Mouse (Mus musculus): ENCODE data around the gene Prkg2.

DNA sequence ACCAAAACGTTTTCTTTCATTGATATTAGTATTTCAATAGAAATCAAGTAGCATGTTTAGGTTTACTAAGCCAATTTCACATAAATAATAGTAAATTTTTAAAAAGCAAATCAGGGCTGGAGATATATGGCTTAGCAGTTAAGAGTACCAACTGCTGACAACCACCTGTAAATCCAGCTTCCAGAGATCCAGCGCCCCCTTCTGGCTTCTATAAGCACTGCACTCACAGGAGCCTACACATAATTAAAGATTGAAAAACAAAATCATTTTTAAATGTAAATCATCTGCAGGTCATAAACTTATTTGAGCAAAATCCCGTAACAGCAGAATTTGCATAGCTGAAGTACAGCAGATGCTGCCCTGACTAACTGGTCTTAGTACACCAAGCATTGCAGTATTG is 10.8 kb downstream of the Prkg2 start:
- TF ChIP-seq POLR2A (IDR thresholded peaks at IDR 0.05; ENCODE audit: borderline replicate concordance, extremely low read depth, low read depth, low read length) = no peak
- no peak for TF ChIP-seq CTCF (IDR thresholded peaks at IDR 0.05; ENCODE audit: insufficient read depth, low read length)

All from lung, adult 2 months (tissue).